Mouse (Mus musculus): ENCODE results near the gene Prl3d1.
"Not testable (repeated sequence)": the region's sequence is repeated elsewhere in the genome, so short reads cannot be mapped to it uniquely, and the experiment has no call there.

The Prl3d1 gene

GRCm38 (mm10) chr13:27093890-27094289 is at the start of gene Prl3d1:
Gene Prl3d1, plus strand, starts transcription at chr13:27094190.
- DNase-seq (ENCODE audit: low spot score), result not testable (repeated sequence)

- no peak for DNase-seq (ENCODE audit: low spot score)
These were observed 36.7 kb upstream of the Prl3d1 start, which contains the start of gene Prl for GRCm38 (mm10) chr13:27057270-27057669. Gene Prl, plus strand, starts transcription at chr13:27057570.

GRCm38 (mm10) chr13:27059177-27059576 is 34.8 kb upstream of the Prl3d1 start:
- DNase-seq (ENCODE audit: low spot score), result no peak

GRCm38 (mm10) chr13:27121398-27121797 is 27.4 kb downstream of the Prl3d1 start, which contains the start of gene Prl3d2:
Gene Prl3d2, plus strand, starts transcription at chr13:27121698.
- not testable (repeated sequence) for DNase-seq (ENCODE audit: low spot score)

GRCm38 (mm10) chr13:27148264-27148663 is 54.3 kb downstream of the Prl3d1 start:
- no peak for DNase-seq (ENCODE audit: low spot score)
